Mouse (Mus musculus) ES-E14 (cell line): ENCODE measurements around the gene Pou2f2.
A peak's percentile ranks its signal among the peaks of the same experiment; 100 is the strongest.

Source experiments
- CHD2 ChIP-seq: IDR thresholded peaks from 2 replicates; pipeline ENCODE4 v1.6.1; 2014; ENCODE audit warnings: mild to moderate bottlenecking, low read depth, low read length, inconsistent platforms
- MAFK ChIP-seq: IDR thresholded peaks from 2 replicates; pipeline ENCODE4 v1.6.1; 2014; ENCODE audit warnings: mild to moderate bottlenecking, low read depth, low read length, inconsistent platforms; ENCODE audit not compliant: insufficient read depth
- ZNF384 ChIP-seq: IDR thresholded peaks from 2 replicates; pipeline ENCODE4 v1.6.1; 2012; ENCODE audit warnings: low read depth, low read length, inconsistent platforms

GRCm38 (mm10) chr7:25087972-25088371 is 91.6 kb downstream of the Pou2f2 start:
- TF ChIP-seq MAFK, result no peak
- peak; percentile 75; the same call in 1 of the 2 replicates for TF ChIP-seq ZNF384
- no peak for TF ChIP-seq CHD2
